Mouse (Mus musculus) kidney, adult 2 months (tissue): Measurements from ENCODE around the gene Gm10061. TPM values are rescaled to one million over a fixed set of nuclear protein-coding genes. Genes with fewer than 3 reads are reported as not detected.
"Not testable (repeated sequence)": the region's sequence is repeated elsewhere in the genome, so short reads cannot be mapped to it uniquely, and the experiment has no call there.

Experiments used
- DNase-seq: peaks from one replicate; pipeline ENCODE4 v3.0.0; 2021
- H3K27ac ChIP-seq: fragments of 200-500 bp; 2 replicates; pipeline ENCODE4 v1.5.1; 2012; ENCODE audit warnings: low read depth, low read length, control low read depth, inconsistent platforms; ENCODE audit not compliant: insufficient read depth
- H3K27me3 ChIP-seq: fragments of 200-500 bp; replicated peaks from 2 replicates; pipeline ENCODE4 v1.6.1; 2012; ENCODE audit warnings: mild to moderate bottlenecking, moderate library complexity, low read length, inconsistent platforms; ENCODE audit not compliant: control insufficient read depth, insufficient read depth
- H3K36me3 ChIP-seq: fragments of 200-500 bp; 2 replicates; pipeline ENCODE4 v1.6.1; 2012; ENCODE audit warnings: mild to moderate bottlenecking, moderate library complexity, low read length, inconsistent platforms; ENCODE audit not compliant: control insufficient read depth, insufficient read depth
- H3K4me1 ChIP-seq: fragments of 200-500 bp; 2 replicates; pipeline ENCODE4 v1.6.1; 2011; ENCODE audit warnings: low read length; ENCODE audit not compliant: control insufficient read depth, insufficient read depth
- H3K4me3 ChIP-seq: fragments of 200-500 bp; 2 replicates; pipeline ENCODE4 v1.5.1; 2011; ENCODE audit warnings: mild to moderate bottlenecking, low read depth, low read length, control low read depth; ENCODE audit not compliant: insufficient read depth
- CTCF ChIP-seq: fragments of 200-500 bp; conservative IDR thresholded peaks from 2 replicates; pipeline ENCODE4 v1.5.1; 2011; ENCODE audit warnings: low read depth, mild to moderate bottlenecking, control low read depth, low read length, moderate library complexity, mixed read lengths; ENCODE audit not compliant: insufficient read depth, insufficient read length
- POLR2A ChIP-seq: fragments of 200-500 bp; IDR thresholded peaks from one replicate; pipeline ENCODE4 v1.6.1; 2011; ENCODE audit warnings: low read depth, low read length, control low read depth
- WGBS: fragments of 180-500 bp; shearing (Covaris S2); methylation state at CpG from one replicate; pipeline ENCODE4 v1.1.7; 2018; 5-methylcytosine and 5-hydroxymethylcytosine counted together
- polyA plus RNA-seq: library from polyadenylated mRNA; depleted of rRNA; stranded (reverse); fragments of >200 nt; gene quantifications from 2 replicates; pipeline ENCODE4 v1.2.3, GENCODE M21; 2012; rRNA removed

The Gm10061 gene
- polyA plus RNA-seq = not detected in 2 replicates

DNA sequence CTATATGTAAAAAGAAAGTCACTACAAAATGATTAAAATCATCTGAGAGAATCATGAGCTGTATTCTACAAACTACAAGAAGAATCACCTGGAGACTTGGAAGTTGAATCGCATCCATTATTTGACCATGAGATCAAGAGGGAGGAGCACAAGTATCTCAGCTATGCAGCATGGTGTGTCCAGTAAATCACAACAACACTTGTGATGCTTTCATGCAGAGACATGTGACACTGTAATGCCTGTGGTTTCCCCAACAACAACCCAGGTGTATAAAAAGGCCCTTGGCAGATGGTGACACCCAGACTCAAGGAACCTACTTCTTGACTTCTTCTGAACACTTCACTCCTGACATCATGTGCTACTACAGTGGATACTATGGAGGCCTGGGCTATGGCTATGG is at the start of gene Gm10061:
Gm10061 (plus strand) TSS at position 301 of the 400 bp plus-strand sequence.
- no peak for DNase-seq
- WGBS = 96% methylated on average over 1 of the region's 1 CpGs
- TF ChIP-seq POLR2A = no peak
- TF ChIP-seq CTCF = no peak
- no peaks in the 10 kb centered on the region for H3K27me3 ChIP-seq
- no peak within 1 kb of the TSS for H3K4me3 ChIP-seq
- no peaks in the 10 kb centered on the region for H3K4me1 ChIP-seq
- H3K27ac ChIP-seq = no peak within 1 kb of the TSS
- no peaks in the 10 kb centered on the region for H3K36me3 ChIP-seq

DNA sequence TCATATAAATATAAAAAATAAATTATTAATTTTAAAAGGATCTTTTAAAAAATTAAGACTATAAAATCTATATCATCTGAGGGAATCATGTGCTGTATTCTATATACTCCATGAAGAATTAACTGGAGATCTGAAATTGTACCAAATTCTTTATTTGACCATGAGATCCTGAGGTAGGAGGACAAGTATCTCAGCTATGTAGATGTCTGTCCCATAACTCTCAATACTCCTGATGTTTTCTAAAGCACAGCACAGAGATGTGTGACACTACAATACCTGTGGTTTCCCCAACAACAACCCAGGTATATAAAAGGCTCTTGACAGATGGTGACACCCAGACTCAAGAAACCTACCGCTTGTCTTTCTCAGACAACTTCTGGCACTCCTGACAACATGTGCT is 10.3 kb upstream of the Gm10061 start, which contains the start of gene Gm6358:
Gm6358 (plus strand) TSS at position 301 of the 400 bp plus-strand sequence.
- WGBS = 92% methylated on average over 1 of the region's 1 CpGs
- Histone ChIP-seq H3K4me3 (no peak within 1 kb of the TSS), H3K36me3 (no peaks in the 10 kb centered on the region), H3K27me3 (no peaks in the 10 kb centered on the region), H3K27ac (no peak within 1 kb of the TSS), H3K4me1 (no peaks in the 10 kb centered on the region)
- TF ChIP-seq CTCF (no peak), POLR2A (no peak)
- DNase-seq = no peak

DNA sequence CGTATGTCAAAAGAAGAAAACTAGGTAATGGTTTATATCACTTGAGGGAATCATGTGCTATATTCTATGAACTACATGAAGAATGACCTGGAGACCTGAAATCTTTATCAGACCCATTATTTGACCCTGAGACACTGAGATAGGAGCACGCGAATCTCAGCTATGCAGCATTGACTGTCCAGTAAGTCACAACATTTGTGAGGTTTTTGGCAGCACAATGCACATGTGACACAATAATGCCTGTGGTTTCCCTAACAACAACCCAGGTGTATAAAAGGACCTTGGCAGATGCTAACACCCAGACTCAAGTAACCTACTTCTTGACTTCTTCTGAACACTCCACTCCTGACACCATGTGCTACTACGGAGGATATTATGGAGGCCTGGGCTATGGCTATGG is 6.8 kb downstream of the Gm10061 start, which contains the start of gene Gm9789:
Gm9789 (plus strand) TSS at position 301 of the 400 bp plus-strand sequence.
- no peak for DNase-seq
- H3K4me3 ChIP-seq = no peak within 1 kb of the TSS
- H3K27me3 ChIP-seq = no peaks in the 10 kb centered on the region
- H3K27ac ChIP-seq = no peak within 1 kb of the TSS
- H3K36me3 ChIP-seq = no peaks in the 10 kb centered on the region
- TF ChIP-seq CTCF (no peak), POLR2A (no peak)
- H3K4me1 ChIP-seq = no peaks in the 10 kb centered on the region
- 85% methylated on average over 4 of the region's 4 CpGs for WGBS

DNA sequence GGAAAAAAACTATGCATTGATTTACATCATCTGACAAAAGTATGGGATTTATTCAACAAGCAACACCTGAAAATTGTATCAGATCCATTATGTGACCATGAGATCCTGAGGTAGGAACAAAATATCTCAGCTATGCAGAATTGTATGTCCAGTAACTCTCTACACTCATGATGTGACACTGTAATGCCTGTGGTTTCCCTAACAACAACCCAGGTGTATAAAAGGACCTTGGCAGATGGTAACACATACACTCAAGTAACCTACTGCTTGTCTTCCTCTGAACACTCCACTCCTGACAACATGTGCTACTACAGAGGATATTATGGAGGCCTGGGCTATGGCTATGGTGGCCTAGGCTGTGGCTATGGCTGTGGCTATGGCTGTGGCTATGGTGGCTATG is 18.3 kb downstream of the Gm10061 start, which contains the start of gene Gm7735:
Gm7735 (plus strand) TSS at position 301 of the 400 bp plus-strand sequence.
- DNase-seq, H3K27ac ChIP-seq, H3K4me3 ChIP-seq, H3K27me3 ChIP-seq, H3K4me1 ChIP-seq, H3K36me3 ChIP-seq: not testable (repeated sequence)

DNA sequence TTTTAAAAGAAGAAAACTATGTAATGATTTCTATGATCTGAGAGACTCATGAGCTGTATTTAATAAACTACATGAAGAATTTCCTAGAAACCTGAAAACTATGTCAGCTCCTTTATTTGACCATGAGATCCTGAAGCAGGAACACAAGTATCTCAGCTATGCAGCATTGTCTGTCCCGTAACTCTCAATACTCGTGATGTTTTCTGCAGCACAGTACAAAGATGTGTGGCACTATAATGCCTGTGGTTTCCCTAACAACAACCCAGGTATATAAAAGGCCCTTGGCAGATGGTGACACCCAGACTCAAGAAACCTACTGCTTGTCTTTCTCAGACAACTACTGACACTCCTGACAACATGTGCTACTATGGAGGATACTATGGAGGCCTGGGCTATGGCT is 23.5 kb downstream of the Gm10061 start, which contains the start of gene 1110057P08Rik:
1110057P08Rik (plus strand) TSS at position 301 of the 400 bp plus-strand sequence.
- no peak for TF ChIP-seq CTCF
- no peak for TF ChIP-seq POLR2A
- H3K36me3 ChIP-seq = no peaks in the 10 kb centered on the region
- WGBS = 77% methylated on average over 2 of the region's 2 CpGs
- no peak within 1 kb of the TSS for H3K27ac ChIP-seq
- no peak within 1 kb of the TSS for H3K4me3 ChIP-seq
- no peaks in the 10 kb centered on the region for H3K4me1 ChIP-seq
- no peaks in the 10 kb centered on the region for H3K27me3 ChIP-seq
- DNase-seq = no peak

DNA sequence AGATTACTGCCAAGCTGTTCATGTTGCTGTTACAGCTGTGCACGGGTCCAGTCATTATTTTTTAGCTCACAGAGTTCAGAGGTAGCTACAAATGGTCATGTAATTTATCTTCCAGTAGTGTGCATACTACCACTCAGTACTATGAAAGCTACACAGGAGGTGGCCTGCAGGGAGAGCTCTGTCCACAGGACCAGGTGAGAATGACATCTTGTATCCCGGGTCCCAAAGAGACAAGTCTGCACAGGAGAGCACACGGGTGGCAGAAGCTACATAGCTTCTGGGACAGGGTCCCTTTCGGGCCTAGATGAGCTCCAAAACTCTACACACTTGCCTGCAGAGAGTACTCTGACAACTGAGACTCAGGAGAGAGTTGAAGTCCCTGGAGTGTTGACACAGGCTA is 37.7 kb downstream of the Gm10061 start:
- no peak for TF ChIP-seq CTCF
- no peak for TF ChIP-seq POLR2A
- no peaks in the 10 kb centered on the region for H3K27me3 ChIP-seq
- no peak overlapping the region for H3K4me3 ChIP-seq
- 69% methylated on average over 4 of the region's 4 CpGs for WGBS
- no peak overlapping the region for H3K27ac ChIP-seq
- no peaks in the 10 kb centered on the region for H3K4me1 ChIP-seq
- no peak for DNase-seq
- H3K36me3 ChIP-seq = no peaks in the 10 kb centered on the region

Other genes with a start within 250 kb of the Gm10061 start
- gene Krtap19-9b, start 218.8 kb upstream of the Gm10061 start, polyA plus RNA-seq = not detected in 2 replicates
- not detected in 2 replicates for gene Krtap16-3, start 188.2 kb upstream of the Gm10061 start, polyA plus RNA-seq
- not detected in 2 replicates for gene Krtap22-2, start 140.3 kb upstream of the Gm10061 start, polyA plus RNA-seq
- not detected in 2 replicates for gene Gm10229, start 135.8 kb upstream of the Gm10061 start, polyA plus RNA-seq
- not detected in 2 replicates for gene Krtap6-1, start 119.4 kb upstream of the Gm10061 start, polyA plus RNA-seq
- gene Gm10228, start 109.6 kb upstream of the Gm10061 start, polyA plus RNA-seq = not detected in 2 replicates
- gene Krtap6-5, start 103.2 kb upstream of the Gm10061 start, polyA plus RNA-seq = not detected in 2 replicates
- gene 1110025L11Rik, start 87.1 kb upstream of the Gm10061 start, polyA plus RNA-seq = not detected in 2 replicates
- gene Krtap6-3, start 67.1 kb upstream of the Gm10061 start, polyA plus RNA-seq = not detected in 2 replicates
- gene Gm6358, start 10.2 kb upstream of the Gm10061 start, polyA plus RNA-seq = not detected in 2 replicates
- not detected in 2 replicates for gene Gm9789, start 6.9 kb downstream of the Gm10061 start, polyA plus RNA-seq
- not detected in 2 replicates for gene Gm7735, start 18.4 kb downstream of the Gm10061 start, polyA plus RNA-seq
- not detected in 2 replicates for gene 1110057P08Rik, start 23.6 kb downstream of the Gm10061 start, polyA plus RNA-seq
- not detected in 2 replicates for gene Krtap20-2, start 54.8 kb downstream of the Gm10061 start, polyA plus RNA-seq